Mouse (Mus musculus) embryonic facial prominence, embryonic 10.5 days (tissue): ENCODE results near the gene Vat1. TPM values are rescaled to one million over a fixed set of nuclear protein-coding genes. Genes with fewer than 3 reads are reported as not detected.

Experiments
- DNase-seq: peaks from one replicate; pipeline ENCODE4 v3.0.0-alpha.2; 2017; ENCODE audit warnings: low spot score
- H3K27ac ChIP-seq: fragments of 300-500 bp; sonication (generic); replicated peaks from 2 replicates; pipeline ENCODE4 v1.5.1; 2016; ENCODE audit warnings: mild to moderate bottlenecking
- H3K27me3 ChIP-seq: fragments of 300-500 bp; sonication (generic); replicated peaks from 2 replicates; pipeline ENCODE4 v1.6.1; 2016; ENCODE audit warnings: low read depth, mild to moderate bottlenecking; ENCODE audit not compliant: poor library complexity, severe bottlenecking
- H3K36me3 ChIP-seq: fragments of 300-500 bp; sonication (generic); replicated peaks from 2 replicates; pipeline ENCODE4 v1.6.1; 2016; ENCODE audit warnings: mild to moderate bottlenecking, moderate library complexity
- H3K4me1 ChIP-seq: fragments of 300-500 bp; sonication (generic); 2 replicates; pipeline ENCODE4 v1.6.1; 2016
- H3K4me3 ChIP-seq: fragments of 300-500 bp; sonication (generic); 2 replicates; pipeline ENCODE4 v1.5.1; 2016; ENCODE audit warnings: mild to moderate bottlenecking, moderate library complexity
- H3K9me3 ChIP-seq: fragments of 300-500 bp; sonication (generic); 2 replicates; pipeline ENCODE4 v1.6.1; 2016; ENCODE audit warnings: mild to moderate bottlenecking
- WGBS: fragments of 180-500 bp; shearing (Covaris S2); methylation state at CpG from one replicate; pipeline ENCODE4 v1.1.7; 2016; 5-methylcytosine and 5-hydroxymethylcytosine counted together
- polyA plus RNA-seq: library from polyadenylated mRNA; unstranded; fragments of >200 nt; fragmentation: Nextera tagmentation; extraction: Ambion mirVana; gene quantifications from 2 replicates; pipeline ENCODE4 v1.2.1, GENCODE M21; 2016

Vat1 gene
- polyA plus RNA-seq, 1 experiment from 2014 or later, result 21.3 TPM

- WGBS, result 6% methylated on average over 12 of the region's 12 CpGs
- Histone ChIP-seq H3K4me1 (peaks cover 82% of the 10 kb centered on the region), H3K27me3 (peaks cover 22% of the 10 kb centered on the region), H3K4me3 (peak within 1 kb of the TSS; percentile 83), H3K36me3 (peaks cover 25% of the 10 kb centered on the region), H3K9me3 (no peaks in the 10 kb centered on the region), H3K27ac (peak within 1 kb of the TSS; percentile 78)
- peak; percentile 45 for DNase-seq
Measured at GRCm38 (mm10) chr11:101464211-101465100, 1.6 kb downstream of the Vat1 start, which contains the start of gene Rnd2. Rnd2 (plus strand) TSS chr11:101464999.

- Histone ChIP-seq H3K36me3 (peaks cover 33% of the 10 kb centered on the region), H3K9me3 (no peaks in the 10 kb centered on the region), H3K27me3 (peaks cover 11% of the 10 kb centered on the region), H3K4me3 (peak overlapping the region; percentile 19; the same call in 1 of the 2 replicates), H3K27ac (peak overlapping the region; percentile 60), H3K4me1 (peaks cover 82% of the 10 kb centered on the region)
- 33% methylated on average over 13 of the region's 13 CpGs for WGBS
- peak; percentile 53 for DNase-seq
Measured at GRCm38 (mm10) chr11:101462583-101463440, 3.2 kb downstream of the Vat1 start.

- DNase-seq, result no peak
- H3K4me3 ChIP-seq, result peak overlapping the region; percentile 19; the same call in 1 of the 2 replicates
- H3K36me3 ChIP-seq, result peaks cover 37% of the 10 kb centered on the region
- H3K4me1 ChIP-seq, result peaks cover 79% of the 10 kb centered on the region
- WGBS, result 85% methylated on average over 14 of the region's 14 CpGs
- peaks cover 8% of the 10 kb centered on the region for H3K27me3 ChIP-seq
- peak overlapping the region; percentile 60 for H3K27ac ChIP-seq
- no peaks in the 10 kb centered on the region for H3K9me3 ChIP-seq
Measured at GRCm38 (mm10) chr11:101462141-101462540, 3.9 kb downstream of the Vat1 start.

- Histone ChIP-seq H3K4me3 (0 out of 2 replicates have a peak overlapping the region, but pooled peaks have one; percentile 16), H3K27me3 (no peaks in the 10 kb centered on the region), H3K36me3 (peaks cover 37% of the 10 kb centered on the region), H3K9me3 (no peaks in the 10 kb centered on the region), H3K27ac (peak overlapping the region; percentile 65), H3K4me1 (peaks cover 68% of the 10 kb centered on the region)
- WGBS, result 84% methylated on average over 15 of the region's 15 CpGs
- no peak for DNase-seq
Measured at GRCm38 (mm10) chr11:101460321-101460720, 5.7 kb downstream of the Vat1 start.

GRCm38 (mm10) chr11:101459716-101460115 is 6.3 kb downstream of the Vat1 start:
- H3K4me3 ChIP-seq, result 0 out of 2 replicates have a peak overlapping the region, but pooled peaks have one; percentile 16
- 27% methylated on average over 6 of the region's 6 CpGs for WGBS
- H3K9me3 ChIP-seq, result no peaks in the 10 kb centered on the region
- H3K27me3 ChIP-seq, result no peaks in the 10 kb centered on the region
- no peak for DNase-seq
- H3K4me1 ChIP-seq, result peaks cover 68% of the 10 kb centered on the region
- peak overlapping the region; percentile 65 for H3K27ac ChIP-seq
- peaks cover 37% of the 10 kb centered on the region for H3K36me3 ChIP-seq

- H3K4me3 ChIP-seq, result no peak overlapping the region
- H3K27me3 ChIP-seq, result no peaks in the 10 kb centered on the region
- DNase-seq, result no peak
- H3K4me1 ChIP-seq, result peaks cover 57% of the 10 kb centered on the region
- H3K9me3 ChIP-seq, result no peaks in the 10 kb centered on the region
- WGBS, result 78% methylated on average over 12 of the region's 12 CpGs
- no peak overlapping the region for H3K27ac ChIP-seq
- H3K36me3 ChIP-seq, result peaks cover 37% of the 10 kb centered on the region
Measured at GRCm38 (mm10) chr11:101458217-101458616, 7.8 kb downstream of the Vat1 start.

GRCm38 (mm10) chr11:101457631-101458030 is 8.4 kb downstream of the Vat1 start:
- WGBS, result 85% methylated on average over 9 of the region's 9 CpGs
- no peak for DNase-seq
- peaks cover 37% of the 10 kb centered on the region for H3K36me3 ChIP-seq
- no peak overlapping the region for H3K4me3 ChIP-seq
- H3K27me3 ChIP-seq, result no peaks in the 10 kb centered on the region
- no peaks in the 10 kb centered on the region for H3K9me3 ChIP-seq
- H3K4me1 ChIP-seq, result peaks cover 51% of the 10 kb centered on the region
- H3K27ac ChIP-seq, result no peak overlapping the region

- WGBS, result 87% methylated on average over 7 of the region's 7 CpGs
- no peak overlapping the region for H3K27ac ChIP-seq
- H3K9me3 ChIP-seq, result no peaks in the 10 kb centered on the region
- no peak for DNase-seq
- H3K4me3 ChIP-seq, result no peak overlapping the region
- H3K4me1 ChIP-seq, result peaks cover 40% of the 10 kb centered on the region
- no peaks in the 10 kb centered on the region for H3K27me3 ChIP-seq
- peaks cover 23% of the 10 kb centered on the region for H3K36me3 ChIP-seq
Measured at GRCm38 (mm10) chr11:101455627-101456026, 10.4 kb downstream of the Vat1 start.

GRCm38 (mm10) chr11:101454702-101455101 is 11.3 kb downstream of the Vat1 start:
- peaks cover 32% of the 10 kb centered on the region for H3K4me1 ChIP-seq
- H3K36me3 ChIP-seq, result peaks cover 14% of the 10 kb centered on the region
- H3K4me3 ChIP-seq, result no peak overlapping the region
- no peaks in the 10 kb centered on the region for H3K9me3 ChIP-seq
- H3K27ac ChIP-seq, result no peak overlapping the region
- DNase-seq, result no peak
- H3K27me3 ChIP-seq, result no peaks in the 10 kb centered on the region
- whole genome bisulfite sequencing, result 33% methylated on average over 6 of the region's 6 CpGs

- Histone ChIP-seq H3K27me3 (no peaks in the 10 kb centered on the region), H3K36me3 (no peaks in the 10 kb centered on the region), H3K4me3 (no peak overlapping the region), H3K27ac (no peak overlapping the region), H3K4me1 (peaks cover 19% of the 10 kb centered on the region), H3K9me3 (no peaks in the 10 kb centered on the region)
- 78% methylated on average over 10 of the region's 10 CpGs for WGBS
- no peak for DNase-seq
Measured at GRCm38 (mm10) chr11:101452093-101452774, 13.8 kb downstream of the Vat1 start.

- DNase-seq, result no peak
Measured at GRCm38 (mm10) chr11:101451536-101451935, 14.5 kb downstream of the Vat1 start.

GRCm38 (mm10) chr11:101450394-101450793 is 15.6 kb downstream of the Vat1 start:
- H3K4me1 ChIP-seq, result peaks cover 16% of the 10 kb centered on the region
- WGBS, result 84% methylated on average over 3 of the region's 3 CpGs
- no peaks in the 10 kb centered on the region for H3K9me3 ChIP-seq
- no peak overlapping the region for H3K27ac ChIP-seq
- no peak for DNase-seq
- no peak overlapping the region for H3K4me3 ChIP-seq
- peaks cover 13% of the 10 kb centered on the region for H3K36me3 ChIP-seq
- no peaks in the 10 kb centered on the region for H3K27me3 ChIP-seq

More at GRCm38 (mm10) chr11:101451536-101451935, 14.5 kb downstream of the Vat1 start:
- no peaks in the 10 kb centered on the region for H3K27me3 ChIP-seq
- H3K9me3 ChIP-seq, result no peaks in the 10 kb centered on the region
- H3K4me3 ChIP-seq, result no peak overlapping the region
- peaks cover 5% of the 10 kb centered on the region for H3K36me3 ChIP-seq
- no peak overlapping the region for H3K27ac ChIP-seq
- H3K4me1 ChIP-seq, result peaks cover 19% of the 10 kb centered on the region
- WGBS, result 94% methylated on average over 10 of the region's 10 CpGs
